Mouse (Mus musculus): ENCODE results near the gene Kdelr3.

Gene Kdelr3

GRCm38 (mm10) chr15:79562417-79562816, 46.2 kb downstream of the Kdelr3 start:
- DNase-seq (ENCODE audit: low read depth in 1 of 2, low spot score in 2 of 2): no peak

- no peak for DNase-seq (ENCODE audit: low read depth in 1 of 2, low spot score in 2 of 2)
Observed at GRCm38 (mm10) chr15:79575543-79576222, 59.5 kb downstream of the Kdelr3 start.

GRCm38 (mm10) chr15:79576947-79577346, 60.7 kb downstream of the Kdelr3 start:
- no peak for DNase-seq (ENCODE audit: low read depth in 1 of 2, low spot score in 2 of 2)
